Mouse (Mus musculus) heart, embryonic 14.5 days (tissue): Measurements from ENCODE around the gene Cldn15. TPM values are rescaled to one million over a fixed set of nuclear protein-coding genes. Genes with fewer than 3 reads are reported as not detected.
"Not testable (repeated sequence)": the region's sequence is repeated elsewhere in the genome, so short reads cannot be mapped to it uniquely, and the experiment has no call there.

Source experiments
- ATAC-seq: fragments of 200-750 bp; cut with Nextera tagmentation; 2 replicates; pipeline ENCODE4 v1.8.0; 2017; ENCODE audit warnings: low read depth, moderate TSS enrichment; ENCODE audit not compliant: insufficient number of reproducible peaks, insufficient read depth, low FRiP score
- H3K27ac ChIP-seq, 2 experiments: fragments of 200-500 bp in 1 of 2; fragments of 300-500 bp in 1 of 2; sonication (generic) in 1 of 2; replicated peaks in 1 of 2; 2 replicates each; pipeline ENCODE4 v1.5.1; 2012 to 2014; ENCODE audit warnings: low read depth in 2 of 2, low read length in 2 of 2, control low read depth in 1 of 2, mild to moderate bottlenecking in 1 of 2, mixed read lengths in 1 of 2; ENCODE audit not compliant: control insufficient read depth in 1 of 2, insufficient read depth in 1 of 2
- H3K27me3 ChIP-seq: fragments of 300-500 bp; sonication (generic); 2 replicates; pipeline ENCODE4 v1.6.1; 2014; ENCODE audit warnings: mild to moderate bottlenecking, low read length, control low read depth; ENCODE audit not compliant: control insufficient read depth, insufficient read depth
- H3K36me3 ChIP-seq: fragments of 300-500 bp; sonication (generic); 2 replicates; pipeline ENCODE4 v1.6.1; 2014; ENCODE audit warnings: mild to moderate bottlenecking, control low read depth, low read length, mixed read lengths; ENCODE audit not compliant: control insufficient read depth, insufficient read depth
- H3K4me1 ChIP-seq, 2 experiments: fragments of 200-500 bp in 1 of 2; fragments of 300-500 bp in 1 of 2; sonication (generic) in 1 of 2; 2 replicates each; pipeline ENCODE4 v1.6.1; 2012 to 2014; ENCODE audit warnings: low read length in 2 of 2, control low read depth in 1 of 2, mixed read lengths in 1 of 2; ENCODE audit not compliant: control insufficient read depth in 2 of 2, insufficient read depth in 2 of 2
- H3K4me2 ChIP-seq: fragments of 300-500 bp; sonication (generic); 2 replicates; pipeline ENCODE4 v1.6.1; 2014; ENCODE audit warnings: mild to moderate bottlenecking, low read length
- H3K4me3 ChIP-seq, 2 experiments: fragments of 200-500 bp in 1 of 2; fragments of 300-500 bp in 1 of 2; sonication (generic) in 1 of 2; 2 replicates each; pipeline ENCODE4 v1.5.1; 2012 to 2014; ENCODE audit warnings: low read length in 2 of 2, mild to moderate bottlenecking in 2 of 2, control low read depth in 1 of 2, low read depth in 1 of 2, moderate library complexity in 1 of 2; ENCODE audit not compliant: control insufficient read depth in 1 of 2, insufficient read depth in 1 of 2
- H3K9ac ChIP-seq: fragments of 300-500 bp; sonication (generic); 2 replicates; pipeline ENCODE4 v1.6.1; 2014; ENCODE audit warnings: mild to moderate bottlenecking, low read length
- H3K9me3 ChIP-seq: fragments of 300-500 bp; sonication (generic); 2 replicates; pipeline ENCODE4 v1.6.1; 2016; ENCODE audit warnings: low read length, control low read depth; ENCODE audit not compliant: control insufficient read depth
- WGBS: fragments of 180-500 bp; shearing (Covaris S2); extraction: QIAGEN DNeasy Blood & Tissue Kit; methylation state at CpG from one replicate; pipeline ENCODE4 v1.1.7; 2014; 5-methylcytosine and 5-hydroxymethylcytosine counted together
- polyA plus RNA-seq: library from polyadenylated mRNA; unstranded; fragments of >200 nt; fragmentation: Nextera tagmentation; extraction: Ambion mirVana; gene quantifications from 2 replicates; pipeline ENCODE4 v1.2.1, GENCODE M21; 2014

Gene Cldn15
- polyA plus RNA-seq, 1 experiment from 2014 or later: 5.3 TPM

- no peaks in the 10 kb centered on the region for H3K27me3 ChIP-seq
Observed at GRCm38 (mm10) chr5:136940845-136941560, 25.4 kb upstream of the Cldn15 start.

GRCm38 (mm10) chr5:136942781-136943180, 23.6 kb upstream of the Cldn15 start:
- Histone ChIP-seq H3K4me1 (peaks cover 0 to 2% of the 10 kb centered on the region in 2 experiments; a peak in 1 of 4 replicates), H3K27ac (no peak overlapping the region), H3K9ac (no peak overlapping the region), H3K4me2 (no peak overlapping the region), H3K4me3 (no peak overlapping the region), H3K27me3 (no peaks in the 10 kb centered on the region), H3K9me3 (no peaks in the 10 kb centered on the region), H3K36me3 (no peaks in the 10 kb centered on the region)
- WGBS: 62% methylated on average over 3 of the region's 3 CpGs
- no peak for ATAC-seq

More at GRCm38 (mm10) chr5:136940845-136941560, 25.4 kb upstream of the Cldn15 start:
- Histone ChIP-seq H3K4me3 (no peak overlapping the region), H3K4me1 (peaks cover 0 to 2% of the 10 kb centered on the region in 2 experiments; a peak in 1 of 4 replicates), H3K9me3 (no peaks in the 10 kb centered on the region), H3K36me3 (no peaks in the 10 kb centered on the region), H3K4me2 (no peak overlapping the region), H3K27ac (no peak overlapping the region), H3K9ac (no peak overlapping the region)
- ATAC-seq: no peak
- 81% methylated on average over 12 of the region's 12 CpGs for WGBS

- no peaks in the 10 kb centered on the region for H3K9me3 ChIP-seq
- H3K4me1 ChIP-seq: peaks cover 0 to 2% of the 10 kb centered on the region in 2 experiments; a peak in 1 of 4 replicates
- H3K27me3 ChIP-seq: no peaks in the 10 kb centered on the region
- H3K9ac ChIP-seq: no peak overlapping the region
- no peaks in the 10 kb centered on the region for H3K36me3 ChIP-seq
- no peak overlapping the region for H3K4me3 ChIP-seq
- 81% methylated on average over 2 of the region's 2 CpGs for WGBS
- no peak overlapping the region for H3K4me2 ChIP-seq
- ATAC-seq: no peak
- no peak overlapping the region for H3K27ac ChIP-seq
Observed at GRCm38 (mm10) chr5:136943382-136943781, 23.0 kb upstream of the Cldn15 start.

GRCm38 (mm10) chr5:136945084-136945483, 21.3 kb upstream of the Cldn15 start:
- 65% methylated on average over 12 of the region's 12 CpGs for WGBS

GRCm38 (mm10) chr5:136947874-136948273, 18.5 kb upstream of the Cldn15 start:
- no peak overlapping the region for H3K27ac ChIP-seq
- no peaks in the 10 kb centered on the region for H3K9me3 ChIP-seq
- H3K9ac ChIP-seq: no peak overlapping the region
- no peaks in the 10 kb centered on the region for H3K4me1 ChIP-seq
- H3K4me3 ChIP-seq: no peak overlapping the region
- H3K36me3 ChIP-seq: no peaks in the 10 kb centered on the region
- H3K4me2 ChIP-seq: no peak overlapping the region
- ATAC-seq: no peak
- H3K27me3 ChIP-seq: no peaks in the 10 kb centered on the region

More at GRCm38 (mm10) chr5:136945084-136945483, 21.3 kb upstream of the Cldn15 start:
- H3K27me3 ChIP-seq: no peaks in the 10 kb centered on the region
- no peak overlapping the region for H3K4me2 ChIP-seq
- H3K27ac ChIP-seq: no peak overlapping the region
- peaks cover 0 to 2% of the 10 kb centered on the region in 2 experiments; a peak in 1 of 4 replicates for H3K4me1 ChIP-seq
- H3K4me3 ChIP-seq: no peak overlapping the region
- no peaks in the 10 kb centered on the region for H3K36me3 ChIP-seq
- no peaks in the 10 kb centered on the region for H3K9me3 ChIP-seq
- no peak for ATAC-seq
- H3K9ac ChIP-seq: no peak overlapping the region

- not testable (repeated sequence) for H3K27me3 ChIP-seq, H3K4me3 ChIP-seq, ATAC-seq, H3K4me1 ChIP-seq, H3K4me2 ChIP-seq, H3K27ac ChIP-seq, H3K9me3 ChIP-seq, H3K9ac ChIP-seq, H3K36me3 ChIP-seq
- 83% methylated on average over 14 of the region's 14 CpGs for WGBS
Observed at GRCm38 (mm10) chr5:136949551-136950336, 16.7 kb upstream of the Cldn15 start.

- H3K27ac ChIP-seq: no peak overlapping the region
- H3K4me3 ChIP-seq: no peak overlapping the region
- no peaks in the 10 kb centered on the region for H3K36me3 ChIP-seq
- WGBS: 78% methylated on average over 6 of the region's 6 CpGs
- H3K4me2 ChIP-seq: no peak overlapping the region
- no peak for ATAC-seq
- peaks cover 3 to 8% of the 10 kb centered on the region in 2 experiments; a peak in 3 of 4 replicates for H3K4me1 ChIP-seq
- no peaks in the 10 kb centered on the region for H3K27me3 ChIP-seq
- H3K9me3 ChIP-seq: no peaks in the 10 kb centered on the region
- no peak overlapping the region for H3K9ac ChIP-seq
Observed at GRCm38 (mm10) chr5:136950521-136950920, 15.9 kb upstream of the Cldn15 start.
